Mouse (Mus musculus) frontal cortex, adult (tissue): ENCODE data around the gene Ptpa.
A peak's percentile ranks its signal among the peaks of the same experiment; 100 is the strongest.

ENCODE experiments used
- ATAC-seq: cut with Nextera tagmentation; 2 replicates; pipeline ENCODE4 v1.9.2; 2017; ENCODE audit warnings: mild to moderate bottlenecking, moderate library complexity, mixed read lengths; ENCODE audit not compliant: low TSS enrichment

Ptpa gene

DNA sequence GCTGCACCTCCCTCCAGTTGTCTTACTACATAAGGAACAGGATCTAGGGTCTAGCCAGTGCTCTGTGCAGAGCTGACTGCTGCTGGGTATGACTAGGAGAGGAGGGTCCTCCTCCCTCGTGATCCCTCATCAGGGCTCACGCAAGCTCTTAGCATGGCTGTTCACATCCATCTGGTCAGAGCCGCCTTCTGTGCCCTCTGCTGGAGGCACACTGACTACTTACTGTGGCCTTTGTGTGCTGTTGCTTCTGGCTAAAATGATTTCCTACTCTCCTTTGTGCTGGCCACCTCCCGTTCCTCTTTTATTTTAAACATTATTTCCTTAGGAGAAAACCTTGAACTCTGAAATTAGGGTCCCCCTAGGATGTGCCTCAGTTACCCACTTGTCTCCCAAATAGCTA lies 21.0 kb downstream of the Ptpa start:
- no peak for ATAC-seq

GRCm38 (mm10) chr2:30437791-30438190 lies 22.0 kb downstream of the Ptpa start:
- no peak for ATAC-seq

- no peak for ATAC-seq
These were observed 23.8 kb downstream of the Ptpa start for GRCm38 (mm10) chr2:30439631-30440030.

DNA sequence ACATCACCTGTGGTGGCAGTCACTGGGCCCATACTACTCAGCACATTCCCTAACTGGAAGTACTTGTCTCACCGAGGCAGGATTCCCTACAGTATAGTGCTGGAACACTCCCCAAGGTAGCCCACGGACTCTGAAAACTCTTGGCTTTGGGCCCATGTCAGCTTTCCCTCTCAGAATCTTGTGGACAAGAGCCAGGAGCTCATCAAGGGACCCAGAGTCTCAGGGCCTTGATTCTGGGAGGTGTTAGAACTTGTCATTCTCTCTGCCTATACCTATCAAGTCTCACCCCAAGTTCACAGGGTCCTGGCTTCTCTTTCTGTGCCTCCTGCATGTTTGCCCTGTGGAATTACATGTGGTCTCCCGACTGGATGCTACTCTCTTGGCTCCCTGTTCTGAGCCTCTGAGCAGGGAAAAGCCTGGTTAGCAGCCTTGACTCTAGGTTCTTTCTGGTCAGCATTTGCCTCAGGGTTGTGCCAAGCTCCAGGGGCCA lies 24.4 kb downstream of the Ptpa start:
- no peak for ATAC-seq

- peak; percentile 58 for ATAC-seq
These were observed 25.1 kb downstream of the Ptpa start for GRCm38 (mm10) chr2:30440701-30441517.

GRCm38 (mm10) chr2:30441518-30442497 lies 26.0 kb downstream of the Ptpa start:
- peak; percentile 69 for ATAC-seq

- no peak for ATAC-seq
These were observed 26.7 kb downstream of the Ptpa start for GRCm38 (mm10) chr2:30442498-30442890.

DNA sequence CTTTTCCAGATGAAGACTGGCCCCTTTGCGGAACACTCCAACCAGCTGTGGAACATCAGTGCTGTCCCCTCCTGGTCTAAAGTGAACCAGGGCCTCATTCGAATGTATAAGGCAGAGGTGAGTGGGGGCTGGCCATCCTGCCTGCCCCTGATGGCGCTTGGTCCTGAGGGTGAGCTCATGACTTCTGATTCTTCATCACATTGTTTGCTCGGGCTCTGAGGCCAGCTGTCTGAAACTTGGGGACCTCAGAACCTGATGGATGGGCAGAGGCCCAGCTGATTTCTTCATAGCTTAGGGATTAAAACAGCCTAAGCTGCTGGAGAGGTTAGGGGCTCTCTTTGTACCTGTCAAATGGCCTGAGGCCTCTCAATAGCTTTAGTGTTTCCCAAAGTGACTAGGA lies 27.4 kb downstream of the Ptpa start:
- ATAC-seq, result no peak

- no peak for ATAC-seq
These were observed 28.2 kb downstream of the Ptpa start for GRCm38 (mm10) chr2:30444006-30444405.

GRCm38 (mm10) chr2:30444450-30444849 lies 28.6 kb downstream of the Ptpa start:
- no peak for ATAC-seq

DNA sequence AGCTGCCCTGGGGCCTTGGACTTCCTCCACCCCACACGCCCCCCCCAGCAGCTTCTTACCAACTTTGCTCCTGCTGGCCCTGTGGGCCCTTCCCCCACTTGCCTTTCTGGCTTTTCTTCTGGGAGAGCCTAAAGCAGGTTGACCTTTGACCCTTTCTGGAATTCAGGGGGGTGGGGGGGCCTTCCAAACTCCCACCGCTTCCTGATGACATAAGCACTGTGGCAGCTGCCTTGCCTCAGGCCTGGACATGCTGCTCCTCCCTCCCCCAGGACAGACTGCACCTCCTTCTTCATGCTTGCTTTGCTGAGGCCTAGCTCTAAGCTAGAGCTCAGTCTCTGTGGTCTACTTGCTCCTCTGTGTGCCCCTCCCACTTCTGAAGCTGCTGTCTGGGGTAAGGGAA lies 29.5 kb downstream of the Ptpa start:
- ATAC-seq, result no peak

GRCm38 (mm10) chr2:30446891-30447826 lies 31.3 kb downstream of the Ptpa start:
- ATAC-seq, result 0 out of 2 replicates have a peak, but pooled peaks have one; percentile 16

DNA sequence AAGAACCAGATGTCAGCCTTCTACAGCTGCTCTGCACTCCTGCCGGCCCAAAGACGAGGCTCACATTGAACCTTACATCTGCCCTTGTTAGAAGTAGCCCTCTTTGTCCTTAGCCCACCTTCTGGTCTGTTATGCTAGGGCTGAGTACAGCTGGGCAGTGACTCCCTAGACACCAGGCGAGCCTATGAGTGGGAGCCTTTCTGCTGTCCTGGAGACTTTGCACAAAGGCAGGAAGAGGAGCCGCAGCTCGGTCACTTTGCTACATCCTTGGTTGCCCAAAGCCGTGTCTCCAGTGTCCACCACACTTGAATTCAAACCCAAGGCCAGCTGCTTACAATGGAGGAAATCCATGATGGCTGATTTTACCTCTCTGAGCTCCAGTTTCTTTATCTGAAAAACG lies 32.5 kb downstream of the Ptpa start:
- ATAC-seq, result no peak

GRCm38 (mm10) chr2:30450530-30450929 lies 34.7 kb downstream of the Ptpa start:
- no peak for ATAC-seq

GRCm38 (mm10) chr2:30451525-30451924 lies 35.7 kb downstream of the Ptpa start:
- ATAC-seq, result no peak

- no peak for ATAC-seq
These were observed 37.7 kb downstream of the Ptpa start for GRCm38 (mm10) chr2:30453570-30453969.

DNA sequence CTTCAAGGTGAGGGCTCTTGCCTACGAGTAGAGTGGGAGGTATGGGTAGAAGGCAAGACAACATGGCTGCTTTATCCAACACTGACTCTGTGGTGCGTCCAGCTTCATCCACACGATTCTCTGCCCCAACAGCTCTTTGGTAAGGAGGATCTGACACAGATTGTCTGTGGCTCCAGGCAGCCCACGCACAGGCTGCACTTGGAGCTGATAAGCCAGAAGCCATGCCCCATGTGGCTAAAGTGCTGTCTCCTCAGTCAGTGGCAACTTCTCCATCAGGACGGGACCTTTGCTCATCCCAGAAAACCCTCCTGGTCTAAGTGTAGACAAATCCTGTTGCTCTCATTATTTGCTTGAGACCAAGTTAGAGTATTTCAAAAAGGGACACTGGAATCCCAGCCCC lies 38.7 kb downstream of the Ptpa start:
- ATAC-seq, result no peak

DNA sequence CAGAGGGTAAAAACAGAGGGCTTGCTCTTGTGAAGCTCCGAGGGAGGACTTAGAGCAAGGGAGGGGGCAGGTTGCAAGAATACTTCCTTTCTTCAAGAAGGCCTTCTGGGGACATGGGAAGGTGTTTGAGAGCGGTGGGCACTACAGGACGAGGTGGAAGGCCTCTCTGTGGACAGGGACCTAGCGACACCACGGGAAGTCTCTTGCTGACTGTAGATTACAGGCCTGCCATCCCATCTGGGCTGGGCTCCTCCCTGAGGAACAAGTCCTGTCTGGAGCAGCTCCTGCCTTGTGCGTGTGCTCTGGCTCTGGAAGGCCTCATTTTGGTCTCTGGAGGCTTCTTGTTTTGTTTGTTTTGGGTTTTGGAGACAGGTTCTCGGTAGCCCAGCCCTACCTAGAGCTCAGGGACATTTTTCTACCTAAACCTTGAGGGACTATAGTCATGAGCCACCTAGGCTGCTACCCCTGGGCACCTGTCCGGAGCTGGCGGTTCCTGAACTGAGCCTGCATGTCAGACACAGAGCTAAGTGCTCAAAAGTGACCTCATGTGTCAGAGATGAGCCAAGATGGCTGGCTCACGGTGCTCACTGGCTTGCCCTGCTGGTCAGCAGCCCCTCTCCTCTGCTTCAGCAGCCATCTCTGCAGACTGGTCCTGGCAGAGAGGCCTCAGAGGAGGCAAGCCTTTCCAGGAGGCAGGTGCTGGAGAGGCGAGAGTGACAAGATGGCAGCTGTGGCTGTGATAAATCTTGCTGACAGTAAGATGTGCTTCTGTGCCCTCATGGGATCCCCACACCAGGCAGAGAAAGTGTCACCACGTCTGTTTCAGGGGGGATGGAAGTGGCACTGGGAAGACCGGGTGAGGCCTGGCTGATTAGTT lies 40.5 kb downstream of the Ptpa start:
- ATAC-seq, result no peak

DNA sequence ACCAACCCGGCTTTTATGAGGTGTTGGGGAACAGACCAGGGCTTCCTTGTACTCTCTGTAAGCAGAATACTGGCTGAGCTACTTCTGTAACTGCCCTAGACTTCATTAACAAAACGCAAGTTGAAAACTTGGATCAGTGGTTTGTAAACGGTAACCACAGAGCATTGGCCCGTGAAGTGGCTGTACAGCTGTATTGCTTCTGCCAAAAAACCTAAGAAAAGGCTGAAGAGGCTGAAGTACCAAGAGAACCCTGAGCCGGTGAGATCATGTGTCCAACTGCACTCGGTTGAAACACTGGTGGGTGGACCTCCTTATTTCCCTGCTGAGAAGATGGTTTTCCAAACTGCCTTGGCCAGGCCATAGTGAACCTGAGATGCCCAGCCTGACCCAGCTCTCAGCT lies 42.5 kb downstream of the Ptpa start:
- no peak for ATAC-seq

GRCm38 (mm10) chr2:30459241-30459640 lies 43.4 kb downstream of the Ptpa start:
- no peak for ATAC-seq
